Mouse (Mus musculus) monocyte, adult 2 months (primary cell): ENCODE measurements around the gene Olig3.

Source experiments
- DNase-seq, 2 experiments: peaks; one replicate each; pipeline ENCODE4 v3.0.0; 2022; ENCODE audit warnings: low spot score in 2 of 2, low read depth in 1 of 2

Gene Olig3

DNA sequence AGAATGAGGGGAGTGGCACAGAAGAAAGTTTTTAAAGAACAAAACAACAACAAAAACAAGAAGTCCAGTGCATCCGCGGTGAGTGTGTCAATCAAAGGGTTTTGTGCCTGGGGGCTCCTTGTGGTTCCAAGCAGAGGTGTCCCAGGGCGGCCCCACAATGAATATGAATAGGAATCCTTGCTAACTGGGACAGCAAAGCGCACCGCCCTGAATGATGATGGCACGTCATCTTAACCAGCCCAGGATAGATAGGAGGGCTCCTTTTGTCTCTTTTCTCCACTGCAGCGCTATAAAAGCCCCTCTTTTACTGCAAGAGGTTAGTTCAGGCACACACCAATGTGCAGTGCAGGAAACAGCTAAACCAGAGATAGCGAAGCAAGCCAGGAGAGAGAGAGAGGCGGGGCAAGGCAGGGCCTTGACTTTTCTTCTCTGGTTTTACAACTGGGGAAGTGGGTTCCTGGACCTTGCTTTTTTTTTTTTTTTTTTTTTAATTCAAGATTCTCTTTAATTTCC is at the start of gene Olig3:
Gene Olig3 (plus strand): TSS at position 463 of the 513 bp plus-strand sequence.
- no peak for DNase-seq

DNA sequence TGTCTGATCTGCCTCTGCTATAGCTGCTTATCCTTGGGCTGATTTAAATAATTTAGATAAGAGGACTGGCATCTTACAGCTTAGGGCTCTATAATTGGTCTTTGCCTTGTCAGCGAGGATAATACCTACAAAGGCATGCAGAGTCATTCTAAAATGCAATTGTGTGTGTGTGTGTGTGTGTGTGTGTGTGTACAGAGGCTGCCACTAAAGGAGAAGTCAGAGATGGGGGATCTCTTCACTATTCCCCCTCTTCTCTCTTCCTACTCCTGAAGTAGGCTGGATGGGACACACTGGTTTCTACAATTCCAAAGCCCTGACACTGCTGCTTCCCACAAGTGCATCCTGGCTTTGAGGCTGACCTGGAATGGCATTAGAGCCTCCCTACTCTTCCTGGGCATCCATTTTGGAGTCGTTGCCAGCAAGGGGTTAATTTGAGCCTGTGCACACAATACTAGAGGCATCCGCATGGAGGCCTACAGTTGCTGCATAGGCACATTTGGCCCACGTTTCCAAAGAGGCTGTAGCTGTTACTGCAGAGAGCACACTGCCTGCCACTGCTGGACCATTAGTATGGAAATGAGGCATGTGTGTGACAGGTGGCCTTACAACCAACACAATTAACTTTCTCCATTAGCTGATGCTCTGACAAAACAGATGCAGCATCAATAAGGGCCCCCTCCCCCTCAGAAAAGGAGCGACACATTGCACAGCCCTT is 46.5 kb upstream of the Olig3 start:
- no peak for DNase-seq

DNA sequence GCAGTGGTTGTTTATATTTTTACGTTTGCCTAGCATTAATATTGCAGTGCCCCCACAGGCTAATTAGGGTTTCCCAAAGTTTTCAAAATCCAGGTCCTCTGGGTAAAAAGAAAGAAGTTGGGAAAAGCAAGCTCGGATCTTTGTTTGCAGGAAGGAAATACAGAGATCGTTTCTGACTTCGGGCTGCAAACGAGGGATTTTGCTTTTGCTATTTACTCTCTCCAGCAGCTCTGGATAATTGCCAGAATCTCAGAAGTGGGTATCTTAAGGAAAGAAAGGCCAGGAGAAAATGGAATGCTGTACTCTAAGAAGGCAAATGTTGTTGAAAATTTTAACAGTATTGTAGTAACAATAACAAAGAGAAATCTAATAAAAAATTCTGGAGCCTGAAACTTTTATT is 45.9 kb upstream of the Olig3 start:
- DNase-seq, result no peak

DNA sequence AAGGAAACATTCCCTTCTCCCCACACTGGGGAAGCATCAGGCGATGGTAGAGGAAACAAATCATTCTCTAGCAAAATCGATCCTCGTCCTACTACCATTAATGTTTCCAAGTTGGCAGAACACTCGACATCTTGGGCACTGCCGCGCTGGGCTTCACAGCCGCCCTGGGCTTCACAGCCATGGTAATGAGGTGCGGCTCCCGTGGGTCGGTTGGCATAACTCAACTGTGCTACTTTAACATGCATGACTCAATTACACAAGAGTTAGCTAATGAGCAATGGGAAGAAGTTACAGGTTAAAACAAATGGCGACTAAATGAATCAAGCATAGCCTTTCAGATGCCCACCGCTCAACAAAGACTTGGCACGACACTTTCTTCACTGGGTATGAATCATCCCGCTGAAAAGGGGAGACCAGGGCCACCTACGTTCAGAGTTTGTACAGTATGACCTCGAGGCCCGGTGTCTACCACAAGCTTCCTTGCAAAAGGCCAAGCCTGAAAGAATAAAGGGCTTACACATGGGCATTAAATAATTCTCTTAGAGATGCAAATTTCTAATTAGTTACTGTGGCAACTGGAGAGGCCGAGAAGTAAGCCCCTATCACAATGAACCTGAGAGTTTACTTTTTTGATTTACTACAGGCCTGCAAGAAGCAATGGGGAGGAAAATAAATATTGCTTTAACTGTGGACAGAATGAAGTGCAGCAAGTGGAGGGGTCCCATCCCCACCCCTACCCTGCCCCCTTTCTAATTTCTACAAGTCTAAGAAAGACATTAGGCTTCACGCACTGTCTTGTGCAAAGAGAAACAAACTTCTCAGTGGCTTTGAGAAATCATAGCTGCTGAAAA is 38.1 kb upstream of the Olig3 start:
- DNase-seq, result no peak

DNA sequence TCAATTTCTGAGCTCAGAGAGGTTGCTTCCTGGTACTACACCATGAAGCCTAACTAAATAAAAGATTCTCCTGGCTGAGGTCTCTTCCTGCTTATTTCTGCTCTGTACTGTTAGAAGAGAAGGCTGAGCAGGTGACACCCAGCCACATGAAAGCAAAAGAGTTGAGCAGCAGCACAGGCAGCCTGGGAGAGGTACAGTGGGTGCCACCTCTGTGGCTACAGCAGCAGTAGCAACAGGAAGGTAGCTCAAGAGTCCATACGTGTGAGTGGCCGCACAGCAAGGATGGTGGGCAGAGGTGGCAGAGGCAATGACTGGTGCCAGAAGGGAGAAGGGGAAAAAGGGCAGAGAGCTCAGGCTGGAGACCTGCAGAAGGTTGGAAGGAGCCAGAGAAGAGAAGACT is 34.6 kb upstream of the Olig3 start:
- DNase-seq, result no peak

DNA sequence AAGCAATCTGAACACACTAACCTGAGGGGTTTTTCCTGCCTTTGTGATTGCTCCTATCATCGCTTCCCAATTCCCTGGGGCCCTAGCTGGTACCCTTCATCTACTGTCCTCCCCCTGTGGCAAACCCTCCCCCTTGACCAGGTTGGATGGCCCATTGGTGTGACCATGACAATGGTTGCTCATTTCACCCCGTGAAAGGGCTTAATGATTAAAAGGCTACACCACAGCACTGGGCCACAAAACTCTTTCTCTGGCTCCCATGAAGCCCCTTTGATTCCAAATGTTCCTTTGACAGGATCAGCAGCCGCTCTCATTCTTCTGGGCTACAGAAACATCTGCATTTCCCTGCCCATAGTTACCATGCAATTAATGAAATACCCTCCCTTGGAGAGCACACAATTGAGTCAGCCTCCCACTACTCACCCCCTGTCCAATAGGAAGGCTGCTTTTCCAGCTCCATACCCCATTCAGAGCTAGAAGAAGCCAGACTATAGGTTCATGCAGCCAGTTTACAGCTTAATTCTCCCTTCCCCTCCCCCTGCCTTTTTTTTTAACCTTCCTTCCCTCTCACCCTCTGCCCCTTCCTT is 27.0 kb upstream of the Olig3 start:
- DNase-seq, result no peak

DNA sequence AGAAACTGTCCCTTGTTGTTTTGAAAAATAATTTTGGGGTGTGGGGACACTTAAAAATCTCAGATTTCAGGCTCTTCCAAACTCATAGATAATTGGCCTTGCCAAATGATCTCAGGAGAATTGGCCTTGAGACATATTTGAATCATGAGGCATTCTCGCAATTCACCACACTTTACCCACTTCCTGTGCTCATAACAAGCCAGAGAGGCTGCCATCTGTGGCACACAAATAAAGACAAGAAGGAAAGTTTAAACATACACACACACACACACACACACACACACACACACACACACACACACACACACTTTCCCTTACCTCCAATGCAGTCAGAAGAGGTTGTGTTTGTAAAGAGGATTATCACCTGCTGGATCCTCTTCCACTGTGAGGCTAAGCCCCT is 22.9 kb upstream of the Olig3 start:
- DNase-seq, result no peak

DNA sequence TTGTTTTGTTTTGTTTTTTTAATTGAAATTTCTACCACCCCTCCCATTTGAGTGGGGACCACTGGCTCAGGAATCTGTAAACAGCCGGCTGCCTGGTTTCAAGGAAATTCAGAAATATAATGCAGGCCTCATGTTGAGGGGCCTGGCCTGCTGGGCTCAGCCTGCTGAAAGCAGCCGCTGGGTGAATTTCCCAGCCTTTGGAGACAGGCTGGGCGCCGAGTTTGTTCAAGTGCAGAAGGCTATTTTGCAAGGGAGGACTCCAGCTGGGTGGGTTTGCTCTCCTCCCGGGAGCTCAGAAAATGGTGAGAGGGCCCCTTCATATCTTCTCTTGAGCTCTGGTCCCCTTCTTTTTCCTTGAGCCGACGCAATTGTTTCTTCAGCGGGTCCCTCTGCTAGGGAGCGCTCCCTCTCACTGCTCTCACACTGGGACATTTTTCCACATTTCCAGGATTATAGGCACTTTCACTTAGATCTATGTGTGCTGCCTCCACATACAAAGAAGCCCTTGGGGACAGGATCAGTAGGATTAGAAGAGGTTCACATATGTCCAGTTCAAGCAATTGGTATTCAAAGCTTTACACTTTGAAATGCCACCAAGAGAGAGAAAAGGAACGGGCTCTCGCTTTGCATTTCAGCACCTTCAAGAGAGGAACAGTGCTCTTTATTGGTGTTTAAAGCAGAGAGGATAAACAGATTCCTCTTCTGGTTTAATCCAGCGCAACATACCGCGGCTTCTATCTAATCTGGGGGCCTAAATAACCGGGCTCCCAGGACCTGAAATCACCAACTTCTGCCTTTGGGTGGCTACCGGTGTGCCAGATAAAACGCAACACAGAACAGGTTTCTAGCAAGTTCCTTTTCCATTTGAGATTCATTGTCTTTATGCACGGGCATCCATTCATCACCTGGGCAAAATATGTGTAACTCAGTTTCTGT is 17.4 kb upstream of the Olig3 start:
- DNase-seq, result no peak

DNA sequence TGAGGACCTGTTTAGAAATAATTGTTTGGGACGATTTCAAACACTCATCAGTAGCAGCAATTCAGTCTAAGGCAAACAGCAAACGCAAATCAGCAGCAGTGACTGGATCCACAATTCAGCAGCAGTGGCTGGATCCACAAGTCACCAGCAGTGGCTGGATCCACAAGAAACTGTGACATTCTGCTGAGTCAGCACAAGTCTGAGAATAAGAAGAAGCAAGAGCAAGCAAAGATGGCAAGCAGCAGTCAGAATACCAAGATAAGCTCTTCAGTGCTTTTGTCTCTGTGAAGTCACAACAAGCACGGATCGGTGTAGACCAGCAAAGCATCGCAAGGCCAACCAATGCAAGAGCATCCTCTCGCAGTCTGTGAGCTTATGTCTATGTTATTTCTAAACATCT is 12.3 kb upstream of the Olig3 start:
- no peak for DNase-seq

DNA sequence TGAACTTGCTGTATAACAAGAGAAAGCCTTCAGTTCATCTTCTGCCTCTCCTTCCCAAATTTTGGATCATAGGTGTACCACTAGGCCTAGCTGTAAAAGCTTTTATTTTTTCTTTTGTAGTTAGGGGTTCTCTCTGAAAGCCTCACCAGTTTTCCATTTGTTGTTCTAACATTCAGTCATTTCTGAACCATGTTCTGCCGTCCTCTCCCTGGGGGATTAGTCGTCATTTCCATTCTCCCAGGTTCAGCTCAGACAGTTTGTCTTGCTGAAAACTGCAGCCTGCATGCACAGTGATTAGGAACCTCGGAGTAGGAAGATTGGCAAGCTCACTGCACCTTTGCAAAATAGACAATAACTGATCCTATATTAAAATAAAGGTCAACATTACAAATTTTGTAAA is 7.0 kb upstream of the Olig3 start:
- no peak for DNase-seq

DNA sequence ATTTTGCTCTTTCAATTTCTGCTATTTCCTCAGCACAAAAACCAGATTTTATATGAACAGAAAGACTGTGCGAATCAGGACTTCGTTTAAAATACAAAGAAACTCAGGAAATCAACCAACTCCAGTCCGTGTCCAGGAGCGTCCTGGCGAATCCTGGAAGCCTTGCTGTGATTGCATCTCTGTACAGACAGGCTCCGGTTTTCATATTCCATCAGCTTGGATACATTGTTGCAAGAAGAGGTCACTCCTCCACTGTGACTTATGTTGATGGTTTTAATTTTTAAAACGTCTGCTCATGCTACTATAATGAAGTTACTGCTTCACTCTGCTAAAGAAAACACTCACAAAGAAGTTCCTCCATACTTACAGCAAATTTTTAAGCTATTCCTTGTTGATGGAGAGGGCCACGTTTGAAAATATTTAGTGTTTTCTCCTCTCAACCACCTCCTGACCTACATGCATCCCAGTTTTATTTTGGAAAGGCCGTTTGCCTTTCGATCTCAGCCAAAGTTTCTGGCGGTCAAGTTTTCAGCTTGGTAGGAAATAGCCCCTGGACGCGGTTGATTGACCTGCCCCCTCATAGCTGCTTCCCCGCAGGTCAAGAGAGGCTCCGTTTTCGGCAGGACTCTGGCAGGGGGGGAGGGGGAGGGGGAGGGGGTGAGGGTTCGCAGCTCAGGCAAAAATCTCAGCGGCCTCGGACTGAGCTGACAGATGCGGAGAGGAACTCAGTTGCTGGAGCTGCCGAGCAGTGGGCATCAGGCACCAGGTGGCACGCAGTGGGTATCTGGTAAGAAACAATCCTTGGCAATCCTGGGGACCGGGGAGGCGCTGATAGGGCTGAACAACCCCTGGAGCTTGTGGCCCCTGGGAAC is 4.1 kb upstream of the Olig3 start:
- DNase-seq, result no peak

DNA sequence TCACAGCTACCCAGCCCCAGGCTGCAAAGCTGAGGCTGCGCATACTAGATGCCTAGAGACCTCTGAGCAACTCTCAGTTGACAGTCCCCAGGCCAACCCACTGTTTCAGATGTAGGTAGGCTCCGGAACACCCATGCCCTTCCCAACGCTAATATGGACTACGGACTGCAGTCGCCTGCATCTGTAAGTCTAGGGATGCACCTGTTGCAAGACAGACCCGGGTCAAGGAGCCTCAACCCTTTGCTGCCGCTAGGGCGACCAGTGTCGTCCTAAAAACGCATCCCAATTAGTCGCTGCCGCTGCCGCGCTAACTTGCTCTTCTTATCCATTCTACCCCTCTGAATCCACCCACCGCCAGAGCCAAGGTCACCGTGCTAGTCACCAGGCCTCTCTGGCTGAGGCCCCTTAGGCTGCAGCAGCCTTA is 3.4 kb upstream of the Olig3 start:
- DNase-seq, result no peak

DNA sequence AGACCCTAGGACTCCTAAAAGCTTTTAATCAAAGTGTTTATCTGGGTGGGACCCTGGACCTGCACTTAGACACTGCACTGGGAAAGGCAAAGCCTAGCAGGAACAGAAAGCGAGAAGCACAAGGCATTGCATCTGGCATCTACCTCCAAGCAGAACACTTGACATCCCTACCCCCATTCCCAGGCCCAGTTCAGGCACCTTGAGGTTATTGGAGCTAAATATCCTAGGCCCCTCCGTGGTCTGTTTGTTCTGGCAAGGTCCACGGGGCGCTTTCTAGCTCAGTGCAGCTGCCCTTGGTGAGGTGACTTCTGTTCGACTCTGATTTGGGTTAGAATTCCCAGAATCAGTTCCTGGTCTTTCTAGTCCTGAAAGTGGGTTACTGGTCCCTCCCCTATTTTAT is 2.7 kb upstream of the Olig3 start:
- DNase-seq, result no peak

DNA sequence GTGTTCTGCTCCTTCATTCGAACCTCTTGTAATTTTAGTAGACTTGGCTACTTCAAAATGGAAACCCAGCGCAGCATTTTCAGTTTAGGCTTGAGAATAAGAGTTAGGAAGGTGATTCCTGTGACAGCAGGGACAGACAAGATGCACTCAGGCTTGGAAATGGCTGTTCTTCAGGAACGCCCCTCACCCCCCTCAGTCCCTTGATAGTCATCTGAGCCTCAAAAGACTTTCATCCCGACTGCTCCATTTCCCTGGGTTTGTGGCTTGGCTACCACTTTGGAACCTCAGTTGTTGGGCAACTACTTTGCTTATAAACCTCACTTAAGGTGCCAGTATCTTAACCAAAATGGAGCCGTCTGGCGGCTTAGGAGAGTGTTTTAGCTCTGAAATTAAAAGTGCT is 2.2 kb upstream of the Olig3 start:
- DNase-seq, result no peak

DNA sequence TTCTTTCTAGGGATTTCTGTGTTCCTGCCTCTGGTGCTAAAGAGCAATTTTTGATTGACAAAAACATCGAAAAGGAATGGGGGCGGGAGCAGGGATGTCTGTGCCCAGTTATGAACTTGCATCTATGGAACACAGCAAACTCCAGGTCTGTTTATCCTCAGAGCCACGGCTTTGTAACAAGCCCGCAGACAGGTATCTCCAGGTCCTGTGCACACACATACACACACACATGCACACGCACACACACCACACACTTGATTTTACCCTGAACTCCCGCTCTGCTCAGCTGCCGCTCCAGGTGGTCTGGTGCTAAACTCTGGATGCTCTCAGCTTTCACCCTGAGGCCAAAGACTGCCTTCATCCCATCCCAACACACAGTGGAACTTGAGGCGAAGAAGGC is 1.3 kb upstream of the Olig3 start:
- no peak for DNase-seq

DNA sequence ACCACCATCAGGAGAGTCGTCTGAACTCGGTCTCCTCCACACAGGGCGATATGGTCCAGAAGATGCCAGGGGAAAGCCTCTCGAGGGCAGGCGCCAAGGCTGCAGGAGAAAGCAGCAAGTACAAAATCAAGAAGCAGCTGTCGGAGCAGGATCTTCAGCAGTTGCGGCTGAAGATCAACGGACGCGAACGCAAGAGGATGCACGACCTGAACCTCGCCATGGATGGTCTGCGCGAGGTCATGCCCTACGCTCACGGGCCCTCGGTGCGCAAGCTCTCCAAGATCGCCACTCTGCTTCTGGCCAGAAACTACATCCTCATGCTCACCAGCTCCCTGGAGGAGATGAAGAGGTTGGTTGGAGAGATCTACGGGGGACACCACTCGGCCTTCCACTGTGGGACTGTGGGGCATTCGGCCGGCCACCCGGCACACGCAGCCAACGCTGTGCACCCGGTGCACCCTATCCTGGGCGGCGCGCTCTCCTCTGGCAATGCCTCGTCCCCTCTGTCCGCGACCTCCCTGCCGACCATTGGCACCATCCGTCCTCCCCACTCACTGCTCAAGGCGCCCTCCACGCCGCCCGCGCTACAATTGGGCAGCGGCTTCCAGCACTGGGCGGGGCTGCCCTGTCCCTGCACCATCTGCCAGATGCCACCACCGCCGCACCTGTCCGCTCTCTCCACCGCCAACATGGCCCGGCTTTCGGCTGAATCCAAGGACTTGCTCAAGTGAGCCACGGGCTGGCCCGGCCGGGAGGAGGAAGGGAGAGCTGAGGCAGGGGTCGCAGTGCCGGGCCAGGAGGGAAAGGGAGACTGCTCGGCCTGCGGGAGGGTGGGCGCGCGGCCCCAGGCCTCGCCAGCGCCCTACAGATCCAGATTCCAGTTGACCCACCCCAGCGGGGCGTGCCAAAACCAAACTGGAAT is 648 bp downstream of the Olig3 start:
- DNase-seq, result no peak

DNA sequence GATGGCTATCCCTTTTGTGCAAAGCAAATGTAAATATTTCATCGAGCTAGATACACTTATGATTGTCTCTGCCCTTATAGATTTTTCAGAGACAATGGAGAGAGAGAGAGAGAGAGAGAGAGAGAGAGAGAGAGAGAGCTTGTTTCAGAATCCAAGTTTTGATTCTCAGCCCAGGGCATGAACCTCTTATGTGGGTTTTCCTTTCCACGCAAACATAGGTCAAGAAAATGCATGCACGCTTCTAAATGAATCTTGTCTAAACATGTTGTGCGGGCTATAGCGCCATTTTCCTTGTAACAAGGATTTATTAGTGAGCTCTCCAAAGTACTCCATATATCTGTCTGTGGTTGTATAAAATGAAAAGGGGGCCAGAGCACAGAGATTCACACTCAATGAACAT is 1.5 kb downstream of the Olig3 start:
- DNase-seq, result no peak

DNA sequence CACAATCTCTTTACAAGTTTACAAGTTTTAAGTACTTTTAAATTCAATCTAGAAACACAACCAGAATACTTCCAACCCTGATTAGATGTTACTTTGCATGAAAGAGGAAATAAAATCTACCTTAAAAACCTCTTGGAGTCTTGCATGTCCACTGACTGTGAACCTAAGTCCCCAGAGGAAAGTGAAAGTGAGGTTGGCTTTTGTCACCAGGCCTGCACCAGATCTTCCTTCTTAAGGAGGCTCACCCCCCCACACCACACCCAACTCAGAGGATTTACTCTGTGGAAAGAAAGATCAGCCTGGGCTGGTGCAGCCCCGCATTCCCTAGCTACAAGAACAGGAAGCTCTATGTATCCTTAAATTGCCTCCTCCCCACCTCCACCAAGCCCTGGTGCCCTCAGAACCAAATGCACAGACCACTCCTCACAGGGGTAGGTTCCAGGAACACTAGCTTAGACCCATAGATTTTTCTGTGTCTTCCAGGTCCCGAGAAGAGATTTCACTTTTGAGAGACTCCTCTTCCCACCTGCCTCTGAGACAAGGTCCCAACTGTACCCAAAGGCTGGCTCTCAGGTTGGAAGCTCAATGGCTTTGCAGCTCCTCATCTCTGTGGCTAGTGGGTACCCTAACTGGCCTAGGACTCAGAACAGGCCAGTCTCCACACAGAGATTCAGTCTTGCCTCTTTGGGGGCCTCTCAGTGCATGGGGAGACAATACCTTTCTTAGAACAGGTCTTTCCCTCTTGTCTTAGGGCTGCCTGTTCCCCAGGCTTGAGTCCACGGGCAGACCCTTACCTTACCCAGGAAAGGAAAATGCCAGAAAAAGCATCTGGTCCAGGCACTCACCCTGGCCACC is 4.3 kb downstream of the Olig3 start:
- DNase-seq, result no peak
